In genomic region chrX:167099411-167099810, GRCm38 (mm10) we compare ENCODE assay signal across 14 mouse cellular contexts.
A peak's percentile ranks its signal among the peaks of the same experiment; 100 is the strongest.
DNase-seq lines count a peak whose midpoint lies in the region; ATAC-seq and TF ChIP-seq lines count a peak whose summit lies in the region.
"Had no signal": no experiment of that assay in that cellular context is flagged by ENCODE, and none has a peak within 500 bp of the region (broad histone marks: within the 10 kb centered on the region; RNA-seq: fewer than 3 reads in every experiment).

No protein-coding gene starts in this region.

- no peak overlapping the region for H3K4me2 ChIP-seq in limb, embryonic 14.5 days (replicated peaks; ENCODE audit: low read depth, low read length, severe bottlenecking)
- H3K4me2 ChIP-seq in stomach, postnatal 0 days (replicated peaks; ENCODE audit: low read depth), result no peak overlapping the region
- no peak overlapping the region for H3K4me2 ChIP-seq in forebrain, postnatal 0 days (ENCODE audit: low read depth)
- H3K4me2 ChIP-seq: hindbrain, embryonic 13.5 days had no signal

- H3K36me3 ChIP-seq in limb, embryonic 14.5 days (ENCODE audit: control insufficient read depth, insufficient read depth, low read length), result no peaks in the 10 kb centered on the region
- H3K36me3 ChIP-seq in stomach, postnatal 0 days (ENCODE audit: control insufficient read depth, insufficient read depth, low read length), result no peaks in the 10 kb centered on the region
- H3K36me3 ChIP-seq in heart, adult 2 months (ENCODE audit: control insufficient read depth, insufficient read depth, low read length), result no peaks in the 10 kb centered on the region
- H3K36me3 ChIP-seq in forebrain, postnatal 0 days (ENCODE audit: insufficient read depth), result no peaks in the 10 kb centered on the region
- H3K36me3 ChIP-seq: hindbrain, embryonic 13.5 days had no signal

- no peak overlapping the region for H3K4me3 ChIP-seq in brown adipose tissue, adult 24 weeks (ENCODE audit: insufficient read depth, low read depth, low read length)
- H3K4me3 ChIP-seq in limb, embryonic 14.5 days (replicated peaks; ENCODE audit: low read length), result no peak overlapping the region
- no peak overlapping the region for H3K4me3 ChIP-seq in stomach, postnatal 0 days (ENCODE audit: low read depth, low read length)
- H3K4me3 ChIP-seq in heart, adult 2 months, result no peak overlapping the region
- no peak overlapping the region for H3K4me3 ChIP-seq in forebrain, postnatal 0 days (ENCODE audit: low read depth, low read length)
- H3K4me3 ChIP-seq: hindbrain, embryonic 13.5 days; left cerebral cortex, adult 2 months had no signal

- TF ChIP-seq EP300 in stomach, postnatal 0 days (optimal IDR thresholded peaks at IDR 0.05), result no peak
- no peak for TF ChIP-seq EP300 in heart, adult 2 months (IDR thresholded peaks at IDR 0.05; ENCODE audit: insufficient read depth, low read depth, low read length)

- H3K4me1 ChIP-seq in brown adipose tissue, adult 24 weeks (ENCODE audit: control insufficient read depth, insufficient read depth, insufficient read length, low read length), result peaks cover 9% of the 10 kb centered on the region; the same call in 1 of the 2 replicates
- no peaks in the 10 kb centered on the region; the same call in 1 of the 2 replicates for H3K4me1 ChIP-seq in limb, embryonic 14.5 days (ENCODE audit: control insufficient read depth, insufficient read depth, low read length)
- H3K4me1 ChIP-seq in stomach, postnatal 0 days (replicated peaks; ENCODE audit: control insufficient read depth, insufficient read depth), result no peaks in the 10 kb centered on the region
- peaks cover 10% of the 10 kb centered on the region for H3K4me1 ChIP-seq in heart, adult 2 months (ENCODE audit: control insufficient read depth, insufficient read depth, low read length)
- no peaks in the 10 kb centered on the region for H3K4me1 ChIP-seq in forebrain, postnatal 0 days (ENCODE audit: insufficient read depth)

- no peaks in the 10 kb centered on the region for H3K79me2 ChIP-seq in heart, adult 2 months (replicated peaks; ENCODE audit: control insufficient read depth, insufficient read depth, low read length)

- no peak for TF ChIP-seq CTCF in stomach, postnatal 0 days (IDR thresholded peaks at IDR 0.05; ENCODE audit: low read depth)
- no peak for TF ChIP-seq CTCF in heart, adult 2 months (IDR thresholded peaks at IDR 0.05)
- no peak for TF ChIP-seq CTCF in forebrain, postnatal 0 days (IDR thresholded peaks at IDR 0.05; ENCODE audit: low read depth)

- peak; percentile 83 for ATAC-seq in limb, embryonic 14.5 days (ENCODE audit: low FRiP score, low read depth)
- ATAC-seq in stomach, postnatal 0 days (ENCODE audit: low FRiP score, low TSS enrichment), result no peak
- no peak for ATAC-seq in forebrain, postnatal 0 days
- ATAC-seq: forebrain, embryonic 16.5 days had no signal

- no peak overlapping the region for H3K9ac ChIP-seq in limb, embryonic 14.5 days (ENCODE audit: low read depth, low read length, severe bottlenecking)
- no peak overlapping the region for H3K9ac ChIP-seq in stomach, postnatal 0 days (ENCODE audit: low read length)
- H3K9ac ChIP-seq in heart, adult 2 months (ENCODE audit: low read depth, low read length), result no peak overlapping the region
- no peak overlapping the region for H3K9ac ChIP-seq in forebrain, postnatal 0 days
- H3K9ac ChIP-seq: hindbrain, embryonic 13.5 days had no signal

- WGBS in limb, embryonic 14.5 days, result 51% methylated on average over 6 of the region's 6 CpGs
- 52% methylated on average over 6 of the region's 6 CpGs for WGBS in stomach, postnatal 0 days
- 56% methylated on average over 6 of the region's 6 CpGs for WGBS in heart, adult 2 months
- WGBS in forebrain, postnatal 0 days, result 63% methylated on average over 6 of the region's 6 CpGs

- DNase-seq in lung, adult 18-20 months, result peak; percentile 15 to 44
- no peak for DNase-seq in lung, postnatal 25 days (ENCODE audit: low spot score)
- peak; percentile 31 for DNase-seq in limb, embryonic 14.5 days (ENCODE audit: low spot score)
- DNase-seq in stomach, postnatal 0 days (ENCODE audit: low spot score), result peak; percentile 12
- no peak for DNase-seq in heart, adult 2 months
- DNase-seq in forebrain, postnatal 0 days, result no peak
- DNase-seq: cerebellum, postnatal 25 days; gastrocnemius, postnatal 25 days; kidney, adult 8-10 months; thymus, adult 18-20 months had no signal

- H3K27ac ChIP-seq in brown adipose tissue, adult 24 weeks (replicated peaks; ENCODE audit: low read depth, low read length), result 0 out of 2 replicates have a peak overlapping the region, but pooled peaks have one; percentile 17
- no peak overlapping the region for H3K27ac ChIP-seq in limb, embryonic 14.5 days (replicated peaks; ENCODE audit: low read depth, low read length)
- H3K27ac ChIP-seq in stomach, postnatal 0 days (replicated peaks), result no peak overlapping the region
- no peak overlapping the region for H3K27ac ChIP-seq in heart, adult 2 months
- H3K27ac ChIP-seq in forebrain, postnatal 0 days (ENCODE audit: low read depth, low read length), result no peak overlapping the region
- H3K27ac ChIP-seq: hindbrain, embryonic 13.5 days; left cerebral cortex, adult 2 months had no signal

- no peaks in the 10 kb centered on the region; the same call in 1 of the 2 replicates for H3K27me3 ChIP-seq in limb, embryonic 14.5 days (ENCODE audit: control insufficient read depth, insufficient read depth, low read length)
- no peaks in the 10 kb centered on the region for H3K27me3 ChIP-seq in stomach, postnatal 0 days (ENCODE audit: control insufficient read depth, insufficient read depth, low read length)
- H3K27me3 ChIP-seq in heart, adult 2 months (ENCODE audit: control insufficient read depth, insufficient read depth, low read length), result no peaks in the 10 kb centered on the region
- no peaks in the 10 kb centered on the region for H3K27me3 ChIP-seq in forebrain, postnatal 0 days (ENCODE audit: insufficient read depth, low read length)

- intact Hi-C loops in heart, adult 2 months (cut with DNase I), result no loop called here

- no peak for TF ChIP-seq POLR2A in limb, embryonic 14.5 days (IDR thresholded peaks at IDR 0.05; ENCODE audit: borderline replicate concordance, extremely low read depth, insufficient read depth, insufficient read length)
- TF ChIP-seq POLR2A in heart, adult 2 months (IDR thresholded peaks at IDR 0.05; ENCODE audit: insufficient read depth, low read depth, low read length), result no peak

- no peaks in the 10 kb centered on the region for H3K9me3 ChIP-seq in limb, embryonic 14.5 days (ENCODE audit: control insufficient read depth, low read length)
- no peaks in the 10 kb centered on the region for H3K9me3 ChIP-seq in stomach, postnatal 0 days (ENCODE audit: control insufficient read depth, low read length)
- no peaks in the 10 kb centered on the region for H3K9me3 ChIP-seq in forebrain, postnatal 0 days (ENCODE audit: low read length)
- H3K9me3 ChIP-seq: hindbrain, embryonic 13.5 days had no signal

Comparison
In these comparisons a context has a peak if more than half of its experiments do, and no peak if none do; other contexts are left out.
1. DNase-seq: peak in lung, adult 18-20 months (2 of 2), limb, embryonic 14.5 days (single experiment) and stomach, postnatal 0 days (single experiment); none in lung, postnatal 25 days (single experiment), heart, adult 2 months (0 of 2) and forebrain, postnatal 0 days (single experiment).